Mouse (Mus musculus): ENCODE data around the gene Snu13. TPM values are rescaled to one million over a fixed set of nuclear protein-coding genes. Genes with fewer than 3 reads are reported as not detected.

The Snu13 gene
- total and polyA plus RNA-seq, 3 experiments, result 68.6 to 91.7 (median 84.9) TPM

- no peak for DNase-seq
These were observed 20.1 kb downstream of the Snu13 start for GRCm38 (mm10) chr15:82027276-82027675.

GRCm38 (mm10) chr15:82023965-82024635, 23.3 kb downstream of the Snu13 start:
- no peak for DNase-seq

- DNase-seq, result peak; percentile 84
These were observed 24.8 kb downstream of the Snu13 start for GRCm38 (mm10) chr15:82022535-82023088.

- DNase-seq, result peak; percentile 44
These were observed 28.1 kb downstream of the Snu13 start for GRCm38 (mm10) chr15:82019288-82019687.

- no peak for DNase-seq
These were observed 29.9 kb downstream of the Snu13 start for GRCm38 (mm10) chr15:82017461-82017860.

- DNase-seq, result no peak
These were observed 30.6 kb downstream of the Snu13 start for GRCm38 (mm10) chr15:82016830-82017229.

GRCm38 (mm10) chr15:82016101-82016808, 31.1 kb downstream of the Snu13 start:
- peak; percentile 100 for DNase-seq

GRCm38 (mm10) chr15:82015392-82016100, 31.9 kb downstream of the Snu13 start:
- peak; percentile 66 for DNase-seq

GRCm38 (mm10) chr15:82014745-82015391, 32.5 kb downstream of the Snu13 start:
- no peak for DNase-seq

GRCm38 (mm10) chr15:82011947-82012346, 35.5 kb downstream of the Snu13 start:
- peak; percentile 48 for DNase-seq

GRCm38 (mm10) chr15:82004257-82004656, 43.1 kb downstream of the Snu13 start:
- no peak for DNase-seq

- DNase-seq, result peak; percentile 45
These were observed 53.4 kb downstream of the Snu13 start for GRCm38 (mm10) chr15:81993992-81994391.

GRCm38 (mm10) chr15:81990549-81990948, 56.8 kb downstream of the Snu13 start:
- DNase-seq, result peak; percentile 49

Other genes with a start within 250 kb of the Snu13 start
- gene Tef, start 245.2 kb downstream of the Snu13 start, total RNA-seq (2021), result 100 to 1,000 TPM in 1 of 2 experiments, 10 to 100 TPM in 1; 35.0 to 100 TPM
- gene Tef, start 245.2 kb downstream of the Snu13 start, polyA plus RNA-seq (2012; rRNA removed), result 35.0 and 69.3 TPM in 2 replicates
- gene Tob2, start 188.8 kb downstream of the Snu13 start, total RNA-seq (2021), result 100 to 1,000 TPM in 1 of 2 experiments, 10 to 100 TPM in 1; 96.0 to 102 TPM
- 69.9 and 76.1 TPM in 2 replicates for gene Tob2, start 188.8 kb downstream of the Snu13 start, polyA plus RNA-seq (2012; rRNA removed)
- gene Phf5a, start 175.7 kb downstream of the Snu13 start, total RNA-seq (2021), result 10 to 100 TPM; 59.6 to 59.8 TPM
- gene Phf5a, start 175.7 kb downstream of the Snu13 start, polyA plus RNA-seq (2012; rRNA removed), result 27.7 and 37.1 TPM in 2 replicates
- 1,000 to 10,000 TPM; 1,000 to 1,044 TPM for gene Aco2, start 175.3 kb downstream of the Snu13 start, total RNA-seq (2021)
- gene Aco2, start 175.3 kb downstream of the Snu13 start, polyA plus RNA-seq (2012; rRNA removed), result 391 and 396 TPM in 2 replicates
- 10 to 100 TPM; 15.6 to 34.4 TPM for gene Polr3h, start 121.4 kb downstream of the Snu13 start, total RNA-seq (2021)
- 16.7 and 17.5 TPM in 2 replicates for gene Polr3h, start 121.4 kb downstream of the Snu13 start, polyA plus RNA-seq (2012; rRNA removed)
- 10 to 100 TPM; 10.1 to 19.5 TPM for gene Csdc2, start 110.8 kb downstream of the Snu13 start, total RNA-seq (2021)
- 33.6 and 50.1 TPM in 2 replicates for gene Csdc2, start 110.8 kb downstream of the Snu13 start, polyA plus RNA-seq (2012; rRNA removed)
- 10 to 100 TPM; 70.6 to 74.8 TPM for gene Pmm1, start 86.7 kb downstream of the Snu13 start, total RNA-seq (2021)
- 114 and 118 TPM in 2 replicates for gene Pmm1, start 86.7 kb downstream of the Snu13 start, polyA plus RNA-seq (2012; rRNA removed)
- gene 1700029P11Rik, start 67.1 kb downstream of the Snu13 start, total RNA-seq (2021), result not detected
- not detected in 2 replicates for gene 1700029P11Rik, start 67.1 kb downstream of the Snu13 start, polyA plus RNA-seq (2012; rRNA removed)
- gene Xrcc6, start 59.8 kb downstream of the Snu13 start, total RNA-seq (2021), result 10 to 100 TPM; 73.2 to 87.0 TPM
- 23.8 and 27.6 TPM in 2 replicates for gene Xrcc6, start 59.8 kb downstream of the Snu13 start, polyA plus RNA-seq (2012; rRNA removed)
- 100 to 1,000 TPM in 1 of 2 experiments, 10 to 100 TPM in 1; 56.0 to 149 TPM for gene Desi1, start 13.7 kb downstream of the Snu13 start, total RNA-seq (2021)
- gene Desi1, start 13.7 kb downstream of the Snu13 start, polyA plus RNA-seq (2012; rRNA removed), result 100.0 and 101 TPM in 2 replicates
- not detected for gene 4930407I10Rik, start 11.6 kb upstream of the Snu13 start, total RNA-seq (2021)
- gene 4930407I10Rik, start 11.6 kb upstream of the Snu13 start, polyA plus RNA-seq (2012; rRNA removed), result not detected in 2 replicates
- 1 to 10 TPM in 1 of 2 experiments, under 1 TPM in 1; 0.35 to 3.2 TPM for gene Mei1, start 22.4 kb upstream of the Snu13 start, total RNA-seq (2021)
- not detected in 2 replicates for gene Mei1, start 22.4 kb upstream of the Snu13 start, polyA plus RNA-seq (2012; rRNA removed)
- gene Ccdc134, start 80.3 kb upstream of the Snu13 start, total RNA-seq (2021), result 1 to 10 TPM; 6.2 to 8.5 TPM
- 20.7 and 26.5 TPM in 2 replicates for gene Ccdc134, start 80.3 kb upstream of the Snu13 start, polyA plus RNA-seq (2012; rRNA removed)
- 100 to 1,000 TPM in 1 of 2 experiments, 10 to 100 TPM in 1; 93.2 to 101 TPM for gene Srebf2, start 99.6 kb upstream of the Snu13 start, total RNA-seq (2021)
- gene Srebf2, start 99.6 kb upstream of the Snu13 start, polyA plus RNA-seq (2012; rRNA removed), result 232 and 261 TPM in 2 replicates
- gene Shisa8, start 165.2 kb upstream of the Snu13 start, total RNA-seq (2021), result under 1 TPM in 1 of 2 experiments, not detected in 1; 0.69 TPM
- gene Shisa8, start 165.2 kb upstream of the Snu13 start, polyA plus RNA-seq (2012; rRNA removed), result 1.3 and 2.5 TPM in 2 replicates
- gene Tnfrsf13c, start 176.8 kb upstream of the Snu13 start, total RNA-seq (2021), result not detected
- gene Tnfrsf13c, start 176.8 kb upstream of the Snu13 start, polyA plus RNA-seq (2012; rRNA removed), result 0.08 and 0.15 TPM in 2 replicates
- gene Cenpm, start 197.2 kb upstream of the Snu13 start, total RNA-seq (2021), result 1 to 10 TPM in 1 of 2 experiments, under 1 TPM in 1; 0.93 to 1.9 TPM
- 11.0 and 11.1 TPM in 2 replicates for gene Cenpm, start 197.2 kb upstream of the Snu13 start, polyA plus RNA-seq (2012; rRNA removed)
- under 1 TPM; 0.31 to 0.32 TPM for gene 1500009C09Rik, start 204.8 kb upstream of the Snu13 start, total RNA-seq (2021)
- gene 1500009C09Rik, start 204.8 kb upstream of the Snu13 start, polyA plus RNA-seq (2012; rRNA removed), result 0.23 and 0.26 TPM in 2 replicates
- gene Sept3, start 227.3 kb upstream of the Snu13 start, total RNA-seq (2021), result 1 to 10 TPM; 2.9 to 4.7 TPM
- gene Sept3, start 227.3 kb upstream of the Snu13 start, polyA plus RNA-seq (2012; rRNA removed), result 2.1 and 2.9 TPM in 2 replicates